Mouse (Mus musculus) ES-Bruce4 (cell line): Measurements from ENCODE around the gene Ephb3.

Experiments
- CTCF ChIP-seq: IDR thresholded peaks from one replicate; pipeline ENCODE4 v1.8.1; 2011; ENCODE audit warnings: low read depth, low read length
- EP300 ChIP-seq: IDR thresholded peaks from 2 replicates; pipeline ENCODE4 v1.6.1; 2011; ENCODE audit warnings: low read depth, low read length; ENCODE audit not compliant: insufficient read depth
- POLR2A ChIP-seq: IDR thresholded peaks from one replicate; pipeline ENCODE4 v1.8.1; 2011; ENCODE audit warnings: low read length; ENCODE audit not compliant: insufficient read depth

DNA sequence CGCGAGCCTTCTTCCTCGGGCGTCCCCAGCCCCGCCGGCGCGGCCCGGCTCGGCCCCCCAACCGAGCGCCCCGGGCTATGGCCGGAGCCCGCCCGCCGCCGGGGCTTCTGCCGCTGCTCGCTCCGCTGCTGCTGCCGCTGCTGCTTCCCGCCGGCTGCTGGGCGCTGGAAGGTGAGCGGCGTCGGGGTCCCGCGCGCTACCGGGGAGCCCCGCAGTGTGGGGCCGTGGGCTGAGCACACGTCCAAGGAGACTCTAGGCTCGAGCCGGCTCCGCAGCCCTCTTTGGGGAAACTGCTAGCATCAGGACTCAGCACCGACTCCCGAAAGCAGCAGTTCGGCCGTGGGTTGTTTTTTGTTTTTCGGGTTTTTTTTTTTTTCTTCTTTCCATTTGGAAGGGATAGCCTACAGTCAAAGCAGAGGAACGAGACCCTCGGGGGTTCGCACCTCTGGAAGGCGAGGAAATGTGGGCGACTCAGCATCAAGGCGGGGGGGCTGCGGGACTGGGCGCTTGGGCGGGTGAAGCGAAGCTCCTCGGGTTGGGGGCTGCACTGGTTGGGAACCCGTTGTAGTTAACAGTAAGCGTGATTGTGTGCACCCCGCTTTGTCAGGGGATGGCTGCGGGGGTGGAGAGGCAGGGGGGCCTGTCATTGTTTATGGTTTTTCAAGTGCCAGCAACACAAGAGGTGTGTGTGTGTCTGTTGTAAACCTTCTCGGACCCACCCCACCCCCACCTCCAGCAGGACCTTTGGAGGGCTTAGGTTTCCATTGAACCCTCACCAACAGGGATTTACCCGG lies 735 bp downstream of the Ephb3 start:
- TF ChIP-seq CTCF (no peak), POLR2A (no peak), EP300 (no peak)
